Mouse (Mus musculus) CH12.LX (cell line): Measurements from ENCODE around the gene Macrod2.

Source experiments
- CTCF ChIP-seq, 2 experiments: IDR thresholded peaks in 1 of 2; conservative IDR thresholded peaks in 1 of 2; 2 replicates each; pipeline ENCODE4 v1.5.1; 2011 to 2012; ENCODE audit warnings: low read depth in 2 of 2, low read length in 2 of 2, improper control_type of control experiment in 1 of 2, inconsistent platforms in 1 of 2, mild to moderate bottlenecking in 1 of 2, moderate library complexity in 1 of 2
- E2F4 ChIP-seq: IDR thresholded peaks from 2 replicates; pipeline ENCODE4 v1.6.1; 2011; ENCODE audit warnings: low read depth, low read length, improper control_type of control experiment; ENCODE audit not compliant: insufficient replicate concordance
- EP300 ChIP-seq: IDR thresholded peaks from 2 replicates; pipeline ENCODE4 v1.6.1; 2011; ENCODE audit warnings: low read length, improper control_type of control experiment
- RAD21 ChIP-seq: IDR thresholded peaks from 2 replicates; pipeline ENCODE4 v1.6.1; 2011; ENCODE audit warnings: low read depth, mild to moderate bottlenecking, low read length, improper control_type of control experiment, moderate library complexity
- SMC3 ChIP-seq: IDR thresholded peaks from 2 replicates; pipeline ENCODE4 v1.6.1; 2011; ENCODE audit warnings: low read depth, low read length, improper control_type of control experiment
- TCF12 ChIP-seq: IDR thresholded peaks from 2 replicates; pipeline ENCODE4 v1.6.1; 2014; ENCODE audit warnings: low read depth, mild to moderate bottlenecking, inconsistent platforms, low read length, improper control_type of control experiment
- USF1 ChIP-seq: IDR thresholded peaks from 2 replicates; pipeline ENCODE4 v1.6.1; 2014; ENCODE audit warnings: low read depth, mild to moderate bottlenecking, inconsistent platforms, low read length, improper control_type of control experiment

- TF ChIP-seq USF1: no peak
- TF ChIP-seq EP300: no peak
- TF ChIP-seq CTCF (conservative IDR thresholded peaks at IDR 0.05 in 1 of 2, IDR thresholded peaks at IDR 0.05 in 1 of 2; ENCODE audit: low read depth in 2 of 2, low read length in 2 of 2): no peak
- TF ChIP-seq SMC3: no peak
- TF ChIP-seq E2F4: no peak
- TF ChIP-seq TCF12: no peak
- TF ChIP-seq RAD21: no peak
Observed at GRCm38 (mm10) chr2:141998901-141999300, 1603.8 kb downstream of the Macrod2 start.
